Mouse (Mus musculus) forebrain, embryonic 11.5 days (tissue): ENCODE data around the gene Ccdc89. TPM values are rescaled to one million over a fixed set of nuclear protein-coding genes. Genes with fewer than 3 reads are reported as not detected.

ENCODE experiments used
- ATAC-seq: fragments of 200-750 bp; cut with Nextera tagmentation; replicated peaks from 2 replicates; pipeline ENCODE4 v1.8.0; 2017; ENCODE audit warnings: moderate TSS enrichment; ENCODE audit not compliant: low FRiP score
- DNase-seq: peaks from one replicate; pipeline ENCODE4 v3.0.0-alpha.2; 2017; ENCODE audit warnings: low spot score
- H3K27ac ChIP-seq: fragments of 300-500 bp; sonication (generic); 2 replicates; pipeline ENCODE4 v1.5.1; 2014; ENCODE audit warnings: low read depth, low read length
- H3K27me3 ChIP-seq: fragments of 300-500 bp; sonication (generic); 2 replicates; pipeline ENCODE4 v1.6.1; 2014; ENCODE audit warnings: mild to moderate bottlenecking, low read length, mixed read lengths; ENCODE audit not compliant: control insufficient read depth, insufficient read depth
- H3K36me3 ChIP-seq: fragments of 300-500 bp; sonication (generic); 2 replicates; pipeline ENCODE4 v1.6.1; 2014; ENCODE audit warnings: mild to moderate bottlenecking, low read length, moderate library complexity, mixed read lengths; ENCODE audit not compliant: control insufficient read depth, insufficient read depth
- H3K4me1 ChIP-seq: fragments of 300-500 bp; sonication (generic); replicated peaks from 2 replicates; pipeline ENCODE4 v1.6.1; 2014; ENCODE audit warnings: low read length, mixed read lengths; ENCODE audit not compliant: control insufficient read depth, insufficient read depth
- H3K4me2 ChIP-seq: fragments of 300-500 bp; sonication (generic); 2 replicates; pipeline ENCODE4 v1.6.1; 2014; ENCODE audit warnings: low read depth, mild to moderate bottlenecking, low read length, moderate library complexity, mixed read lengths; ENCODE audit not compliant: severe bottlenecking
- H3K4me3 ChIP-seq: fragments of 300-500 bp; sonication (generic); 2 replicates; pipeline ENCODE4 v1.5.1; 2014; ENCODE audit warnings: low read depth, low read length
- H3K9ac ChIP-seq: fragments of 300-500 bp; sonication (generic); 2 replicates; pipeline ENCODE4 v1.6.1; 2014; ENCODE audit warnings: low read length
- H3K9me3 ChIP-seq: fragments of 300-500 bp; sonication (generic); 2 replicates; pipeline ENCODE4 v1.6.1; 2016; ENCODE audit warnings: low read length, mixed read lengths; ENCODE audit not compliant: control insufficient read depth
- WGBS: fragments of 180-500 bp; shearing (Covaris S2); extraction: QIAGEN DNeasy Blood & Tissue Kit; methylation state at CpG from one replicate; pipeline ENCODE4 v1.1.7; 2014; 5-methylcytosine and 5-hydroxymethylcytosine counted together
- polyA plus RNA-seq: library from polyadenylated mRNA; unstranded; fragments of >200 nt; fragmentation: Nextera tagmentation; extraction: Ambion mirVana; gene quantifications from 2 replicates; pipeline ENCODE4 v1.2.1, GENCODE M21; 2014

Gene Ccdc89
- polyA plus RNA-seq, 1 experiment from 2014 or later, result 2.4 TPM

DNA sequence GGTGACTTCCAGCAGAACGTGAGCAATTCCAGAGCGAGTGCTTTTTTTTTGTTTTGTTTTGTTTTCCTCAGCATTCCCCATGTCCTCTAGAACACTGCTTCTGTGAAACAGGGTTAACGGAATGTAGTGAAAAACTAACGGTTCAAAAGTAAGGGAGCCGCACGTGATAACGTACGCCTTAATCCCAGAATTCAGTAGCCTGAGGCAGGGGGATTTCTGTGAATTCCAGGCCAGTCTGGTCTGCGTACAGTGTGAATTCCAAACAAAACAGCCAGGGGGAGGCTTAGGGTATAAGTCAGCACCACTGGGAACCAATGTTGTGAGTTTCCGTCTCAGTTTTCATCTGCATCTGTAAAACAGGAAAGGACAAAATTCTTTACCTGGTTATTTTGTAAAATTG, 31.1 kb downstream of the Ccdc89 start:
- H3K27me3 ChIP-seq, result no peaks in the 10 kb centered on the region
- 24% methylated on average over 10 of the region's 10 CpGs for WGBS
- peaks cover 3% of the 10 kb centered on the region; the same call in 1 of the 2 replicates for H3K36me3 ChIP-seq
- DNase-seq, result no peak
- peak overlapping the region; percentile 86 for H3K9ac ChIP-seq
- H3K9me3 ChIP-seq, result no peaks in the 10 kb centered on the region
- H3K4me3 ChIP-seq, result peak overlapping the region; percentile 70
- no peaks in the 10 kb centered on the region for H3K4me1 ChIP-seq
- peak; percentile 65 for ATAC-seq
- H3K27ac ChIP-seq, result peak overlapping the region; percentile 82
- H3K4me2 ChIP-seq, result peak overlapping the region; percentile 58

DNA sequence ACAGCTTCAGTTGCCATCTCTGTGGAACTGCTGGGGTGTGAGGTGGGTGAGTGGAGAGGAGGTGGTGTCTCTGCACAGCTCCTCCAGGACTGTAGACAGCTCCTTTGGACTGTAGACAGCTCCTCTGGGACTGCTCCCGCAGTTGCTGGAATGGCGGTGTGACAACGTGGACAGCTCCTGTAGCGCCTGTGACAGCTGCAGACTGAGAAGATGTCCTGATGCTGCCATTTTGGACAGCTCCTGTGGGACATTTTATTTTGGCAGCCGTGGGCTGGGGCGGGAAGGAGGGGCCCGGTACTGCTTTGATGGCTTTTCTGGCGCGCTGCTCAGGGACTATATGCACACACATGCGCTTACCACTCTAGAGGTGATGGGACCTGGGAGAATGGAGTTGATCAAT, 34.0 kb downstream of the Ccdc89 start:
- DNase-seq (no peak), ATAC-seq (no peak)
- H3K36me3 ChIP-seq, result no peaks in the 10 kb centered on the region
- no peak overlapping the region for H3K4me2 ChIP-seq
- H3K27ac ChIP-seq, result no peak overlapping the region
- H3K4me3 ChIP-seq, result no peak overlapping the region
- H3K27me3 ChIP-seq, result no peaks in the 10 kb centered on the region
- H3K9ac ChIP-seq, result no peak overlapping the region
- no peaks in the 10 kb centered on the region for H3K9me3 ChIP-seq
- no peaks in the 10 kb centered on the region for H3K4me1 ChIP-seq
- 66% methylated on average over 10 of the region's 10 CpGs for WGBS

DNA sequence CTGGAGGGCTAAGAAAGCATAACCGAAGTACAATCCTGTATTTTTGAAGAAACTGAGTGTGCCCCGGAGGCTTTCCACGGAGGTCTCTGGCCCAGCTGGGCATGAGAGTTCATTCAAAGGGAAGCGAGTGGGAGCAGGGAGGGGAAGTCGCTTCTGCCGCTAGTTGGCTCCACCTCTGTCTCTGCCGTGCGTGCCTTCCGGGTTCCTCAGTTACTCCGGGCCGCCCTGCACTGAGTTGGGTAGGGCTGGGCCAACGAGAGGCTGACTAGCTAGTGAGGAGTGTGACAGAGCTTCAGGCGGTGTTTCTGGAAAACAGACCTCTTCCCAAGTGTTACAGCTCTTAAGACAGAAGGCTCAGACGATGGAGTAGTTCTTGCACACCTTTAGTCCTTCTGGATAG, 34.6 kb downstream of the Ccdc89 start:
- no peaks in the 10 kb centered on the region for H3K27me3 ChIP-seq
- no peak overlapping the region for H3K27ac ChIP-seq
- no peak overlapping the region for H3K4me2 ChIP-seq
- ATAC-seq (no peak), DNase-seq (peak; percentile 56)
- no peak overlapping the region for H3K4me3 ChIP-seq
- WGBS, result 24% methylated on average over 14 of the region's 14 CpGs
- H3K36me3 ChIP-seq, result no peaks in the 10 kb centered on the region
- no peaks in the 10 kb centered on the region for H3K9me3 ChIP-seq
- H3K4me1 ChIP-seq, result no peaks in the 10 kb centered on the region
- H3K9ac ChIP-seq, result no peak overlapping the region

DNA sequence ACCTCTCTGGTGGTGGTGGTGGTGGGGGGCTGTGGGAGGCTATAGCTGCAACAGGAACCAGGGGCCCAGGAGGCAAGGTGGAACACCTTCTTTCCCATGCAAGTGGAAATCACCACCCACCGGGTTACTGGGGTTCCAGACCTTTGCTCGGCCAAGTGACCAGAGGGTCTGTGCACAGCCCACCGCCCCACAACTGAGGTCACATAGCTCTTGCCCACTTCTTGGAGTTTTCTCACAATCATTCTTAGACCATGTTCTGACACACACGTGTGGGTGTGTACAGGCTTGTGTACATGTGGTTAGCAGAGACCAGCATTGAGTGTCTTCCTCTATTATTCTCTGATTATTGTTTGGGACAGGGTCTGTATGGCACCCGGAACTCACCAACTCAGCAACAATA, 35.1 kb downstream of the Ccdc89 start:
- no peak overlapping the region for H3K4me2 ChIP-seq
- no peaks in the 10 kb centered on the region for H3K9me3 ChIP-seq
- 90% methylated on average over 5 of the region's 5 CpGs for WGBS
- H3K27me3 ChIP-seq, result no peaks in the 10 kb centered on the region
- no peak overlapping the region for H3K4me3 ChIP-seq
- H3K36me3 ChIP-seq, result no peaks in the 10 kb centered on the region
- H3K27ac ChIP-seq, result no peak overlapping the region
- DNase-seq (no peak), ATAC-seq (no peak)
- no peaks in the 10 kb centered on the region for H3K4me1 ChIP-seq
- no peak overlapping the region for H3K9ac ChIP-seq

DNA sequence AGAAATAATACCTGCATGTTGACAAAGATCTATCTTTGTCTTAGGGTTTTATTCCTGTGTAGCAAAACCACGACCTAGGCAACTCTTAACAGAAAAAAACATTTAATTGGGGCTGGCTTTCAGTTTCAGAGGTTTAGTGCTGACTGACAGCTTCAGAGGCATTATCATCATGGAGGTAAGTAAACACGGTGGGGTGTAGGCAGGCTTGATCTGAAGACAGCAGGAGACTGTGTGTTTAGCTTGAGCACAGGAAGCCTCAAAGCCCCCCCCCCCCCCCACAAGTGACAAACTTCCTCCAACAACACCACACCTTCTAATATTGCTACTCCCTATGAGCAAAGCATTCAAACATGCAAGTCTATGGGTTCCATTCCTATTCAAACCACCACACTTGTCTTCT, 47.1 kb downstream of the Ccdc89 start:
- no peak overlapping the region for H3K27ac ChIP-seq
- no peak overlapping the region for H3K4me3 ChIP-seq
- no peaks in the 10 kb centered on the region for H3K36me3 ChIP-seq
- H3K27me3 ChIP-seq, result no peaks in the 10 kb centered on the region
- H3K4me1 ChIP-seq, result peaks cover 3% of the 10 kb centered on the region; the same call in 1 of the 2 replicates
- H3K4me2 ChIP-seq, result no peak overlapping the region
- no peaks in the 10 kb centered on the region for H3K9me3 ChIP-seq
- 69% methylated on average over 2 of the region's 2 CpGs for WGBS
- ATAC-seq, result no peak
- no peak for DNase-seq
- no peak overlapping the region for H3K9ac ChIP-seq

DNA sequence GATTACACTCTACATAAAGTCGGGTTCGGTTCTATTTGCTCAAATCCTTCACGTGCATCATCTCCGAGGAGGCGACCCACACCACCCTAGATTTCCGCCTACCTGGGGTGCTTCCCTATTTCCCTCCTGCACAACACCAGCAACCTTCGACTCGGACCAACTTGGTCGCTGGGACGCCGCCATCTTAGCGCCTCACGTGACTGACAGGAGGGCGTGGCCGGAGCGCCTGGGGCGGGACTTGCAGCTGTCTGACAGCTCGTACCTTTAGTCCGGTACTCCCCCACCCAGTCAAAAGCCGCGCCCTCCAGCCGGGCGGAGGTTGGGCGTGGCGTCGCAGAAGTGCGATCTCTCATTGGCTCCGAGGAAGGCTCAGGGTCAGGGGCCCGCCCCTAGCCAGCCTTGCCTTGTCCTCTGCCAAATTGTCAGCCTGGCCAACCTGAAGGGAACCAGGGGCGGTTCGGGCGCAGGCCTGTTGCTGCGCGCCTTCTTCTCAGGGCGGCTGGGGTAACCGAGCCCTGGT, 49.5 kb downstream of the Ccdc89 start, which contains the start of gene Tmem126b:
Tmem126b (minus strand) TSS at position 209 of the 520 bp plus-strand sequence.
- Histone ChIP-seq H3K9ac (peak within 1 kb of the TSS; percentile 68), H3K9me3 (no peaks in the 10 kb centered on the region), H3K36me3 (no peaks in the 10 kb centered on the region), H3K4me3 (peak within 1 kb of the TSS; percentile 58), H3K4me2 (peak within 1 kb of the TSS; percentile 79), H3K27ac (no peak within 1 kb of the TSS), H3K27me3 (no peaks in the 10 kb centered on the region), H3K4me1 (peaks cover 3% of the 10 kb centered on the region; the same call in 1 of the 2 replicates)
- 0% methylated on average over 36 of the region's 36 CpGs for WGBS
- ATAC-seq, result peak; percentile 100
- DNase-seq, result peak; percentile 99

DNA sequence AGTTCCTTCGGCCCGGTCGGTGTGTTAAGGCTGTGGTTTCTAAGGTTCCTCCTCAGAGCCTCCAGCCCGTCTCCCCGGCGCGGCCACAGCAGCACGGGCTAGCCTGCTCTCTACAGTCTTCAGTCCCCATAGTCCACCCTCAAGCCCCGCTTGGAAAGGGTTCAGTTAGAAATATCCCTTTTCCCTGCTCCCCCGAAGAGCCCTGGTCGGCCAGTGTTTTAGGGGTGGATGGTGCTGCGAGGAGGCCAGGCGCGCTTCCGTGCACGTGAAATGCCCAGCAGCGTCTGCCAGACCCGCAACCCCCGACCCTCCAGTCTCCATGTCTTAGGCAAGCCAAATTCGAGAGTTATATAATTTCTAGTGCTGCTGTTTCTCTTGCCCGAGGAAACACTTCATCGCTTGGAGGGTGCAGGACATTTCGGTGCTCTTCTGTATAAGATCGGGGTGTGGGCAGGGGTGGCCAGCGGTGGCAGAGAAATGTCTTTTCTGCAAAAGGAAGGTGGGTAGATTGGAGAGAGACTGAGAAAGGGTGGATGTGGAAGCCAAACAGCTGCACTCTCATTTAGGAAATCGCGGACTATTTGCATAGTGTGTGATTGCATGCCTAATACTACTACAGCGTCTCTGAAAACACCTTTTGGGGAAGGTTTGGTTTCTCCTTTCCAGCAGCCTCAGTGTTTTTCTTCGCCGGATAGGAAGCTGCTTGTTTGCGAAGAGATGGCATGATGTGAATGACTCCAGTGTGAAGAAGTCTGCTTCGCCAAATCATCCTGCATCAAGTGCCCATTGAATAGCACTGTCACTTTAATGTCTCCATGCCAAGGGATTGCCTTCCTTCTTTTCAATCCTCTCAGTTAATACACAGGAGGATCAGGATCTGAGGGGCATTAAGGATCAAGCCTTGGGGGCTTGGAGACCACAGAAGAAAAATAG, 50.2 kb downstream of the Ccdc89 start, which contains the start of gene Dlg2:
Dlg2 (plus strand) TSS at position 360 of the 933 bp plus-strand sequence.
- H3K27ac ChIP-seq, result no peak within 1 kb of the TSS
- peak within 1 kb of the TSS; percentile 58 for H3K4me3 ChIP-seq
- H3K9ac ChIP-seq, result peak within 1 kb of the TSS; percentile 68
- WGBS, result 1% methylated on average over 32 of the region's 32 CpGs
- no peaks in the 10 kb centered on the region for H3K9me3 ChIP-seq
- peaks cover 3% of the 10 kb centered on the region; the same call in 1 of the 2 replicates for H3K4me1 ChIP-seq
- no peak for ATAC-seq
- H3K36me3 ChIP-seq, result no peaks in the 10 kb centered on the region
- H3K4me2 ChIP-seq, result peak within 1 kb of the TSS; percentile 79
- DNase-seq, result no peak
- H3K27me3 ChIP-seq, result no peaks in the 10 kb centered on the region
